Mouse (Mus musculus): ENCODE data around the gene Ubap2l. TPM values are rescaled to one million over a fixed set of nuclear protein-coding genes. Genes with fewer than 3 reads are reported as not detected.

Gene Ubap2l
- polyA plus RNA-seq, 1 experiment, result 89.7 TPM

DNA sequence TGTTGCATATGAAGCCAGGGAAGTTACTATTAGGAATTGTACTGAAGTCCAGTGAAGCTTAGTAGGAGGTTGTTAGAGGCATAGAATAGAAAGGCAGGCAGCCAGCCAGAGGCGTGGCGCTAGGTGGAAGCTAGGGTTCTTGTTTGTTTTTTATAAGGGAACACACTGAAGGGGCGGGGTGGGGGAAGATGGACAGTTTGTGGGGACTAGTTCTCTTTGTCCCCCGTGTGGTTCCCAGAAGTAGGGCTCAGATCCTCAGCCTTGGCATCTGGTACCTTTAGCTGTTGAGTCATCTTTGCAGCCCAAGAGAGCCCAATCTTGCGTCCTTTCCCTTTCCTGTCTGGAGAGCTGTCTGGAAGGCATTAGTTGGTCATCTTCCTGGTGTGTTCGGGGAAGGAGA is 32.9 kb upstream of the Ubap2l start:
- Histone ChIP-seq H3K4me3 (replicated peaks; ENCODE audit: control insufficient read depth, low read depth, low read length) (no peak overlapping the region), H3K27ac (ENCODE audit: control insufficient read depth, insufficient read depth, low read depth, low read length, poor library complexity) (no peak overlapping the region), H3K4me1 (ENCODE audit: control insufficient read depth, insufficient read depth, low read length) (peaks cover 9% of the 10 kb centered on the region)
- no peak for TF ChIP-seq CTCF (IDR thresholded peaks at IDR 0.05; ENCODE audit: control insufficient read depth, insufficient read depth, low read length)
- 17% methylated on average over 6 of the region's 6 CpGs for WGBS

DNA sequence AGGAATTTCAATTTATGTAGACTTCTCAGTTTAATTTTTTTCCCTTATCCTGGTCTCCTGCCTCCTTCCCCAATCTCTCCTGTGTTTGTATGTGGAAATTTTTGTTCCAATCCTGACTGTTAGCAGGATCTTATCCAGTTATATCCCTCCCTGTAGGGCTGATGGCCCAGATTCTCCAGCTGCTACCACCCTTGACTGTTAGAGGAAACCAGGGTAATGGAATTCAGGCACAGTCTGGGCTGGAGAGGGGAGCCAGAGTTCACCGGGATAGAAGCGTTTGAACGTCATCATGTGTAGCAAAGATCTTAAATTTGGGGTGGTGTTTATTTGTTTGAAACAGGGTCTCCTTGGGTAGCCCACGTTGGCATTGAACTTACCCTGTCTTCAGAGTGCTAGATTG is 32.4 kb upstream of the Ubap2l start:
- WGBS, result 59% methylated on average over 4 of the region's 4 CpGs
- peaks cover 9% of the 10 kb centered on the region for H3K4me1 ChIP-seq (ENCODE audit: control insufficient read depth, insufficient read depth, low read length)
- no peak for TF ChIP-seq POLR2A (IDR thresholded peaks at IDR 0.05; ENCODE audit: borderline replicate concordance, control insufficient read depth, low read depth, low read length)
- no peak for TF ChIP-seq CTCF (IDR thresholded peaks at IDR 0.05; ENCODE audit: control insufficient read depth, insufficient read depth, low read length)
- no peak overlapping the region for H3K4me3 ChIP-seq (replicated peaks; ENCODE audit: control insufficient read depth, low read depth, low read length)
- H3K27ac ChIP-seq (ENCODE audit: control insufficient read depth, insufficient read depth, low read depth, low read length, poor library complexity), result no peak overlapping the region

DNA sequence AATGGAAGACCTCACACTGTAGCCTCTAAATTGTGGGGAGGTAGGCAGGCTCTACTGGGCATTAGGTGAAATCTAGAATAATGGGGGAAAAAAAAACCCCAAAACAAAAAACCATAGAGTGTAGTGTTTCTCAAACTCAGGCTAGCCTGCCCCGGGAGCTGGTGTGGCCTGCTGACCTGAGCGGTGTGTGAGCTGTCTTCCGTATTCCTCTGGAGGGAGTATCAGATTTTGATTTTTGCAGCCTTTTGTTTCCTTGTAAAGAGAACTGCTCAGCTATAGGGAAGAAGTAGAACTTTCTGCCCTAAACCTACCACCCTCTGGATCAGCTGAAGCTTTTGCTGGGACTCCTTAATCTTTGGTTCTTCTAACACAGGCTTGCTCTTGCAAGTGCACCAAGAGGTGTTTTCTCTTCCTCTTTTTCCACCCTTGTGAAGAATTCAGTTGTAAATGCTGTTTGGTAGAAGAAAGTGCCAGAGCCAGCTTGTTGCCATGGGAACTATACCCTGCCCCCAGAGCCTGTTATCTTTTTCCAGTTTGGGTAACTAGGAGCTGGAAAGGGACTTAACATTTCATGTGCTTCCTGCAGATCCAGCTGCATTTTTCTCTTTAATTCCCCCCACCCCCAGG is 31.4 kb upstream of the Ubap2l start:
- TF ChIP-seq POLR2A (IDR thresholded peaks at IDR 0.05; ENCODE audit: borderline replicate concordance, control insufficient read depth, low read depth, low read length) (no peak), CTCF (IDR thresholded peaks at IDR 0.05; ENCODE audit: control insufficient read depth, insufficient read depth, low read length) (no peak)
- WGBS, result 5% methylated on average over 3 of the region's 3 CpGs
- H3K4me1 ChIP-seq (ENCODE audit: control insufficient read depth, insufficient read depth, low read length), result peaks cover 9% of the 10 kb centered on the region
- no peak overlapping the region for H3K4me3 ChIP-seq (replicated peaks; ENCODE audit: control insufficient read depth, low read depth, low read length)
- no peak overlapping the region; the same call in 1 of the 2 replicates for H3K27ac ChIP-seq (ENCODE audit: control insufficient read depth, insufficient read depth, low read depth, low read length, poor library complexity)

DNA sequence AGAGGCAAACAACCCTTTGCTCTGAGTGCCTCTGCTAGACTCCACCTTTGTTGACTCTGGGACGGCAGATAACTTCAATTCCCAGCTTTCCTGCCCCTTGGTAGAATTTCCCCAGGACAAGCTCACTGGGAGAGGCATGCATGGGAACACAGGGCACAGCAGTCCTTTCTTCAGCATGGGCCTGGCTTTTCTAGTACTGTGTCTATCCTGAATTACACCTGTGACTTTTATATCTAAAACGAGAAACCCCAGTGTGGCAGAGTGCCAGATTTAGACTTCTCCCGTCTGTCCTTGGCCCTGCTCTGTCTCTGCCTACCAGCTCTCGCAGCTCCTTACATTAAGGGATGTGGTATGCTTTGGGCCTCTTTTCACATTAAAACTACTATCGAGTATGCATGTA is 30.6 kb upstream of the Ubap2l start:
- Histone ChIP-seq H3K27ac (ENCODE audit: control insufficient read depth, insufficient read depth, low read depth, low read length, poor library complexity) (peak overlapping the region; percentile 38; the same call in 1 of the 2 replicates), H3K4me1 (ENCODE audit: control insufficient read depth, insufficient read depth, low read length) (peaks cover 9% of the 10 kb centered on the region), H3K4me3 (replicated peaks; ENCODE audit: control insufficient read depth, low read depth, low read length) (peak overlapping the region; percentile 1)
- WGBS, result 10% methylated on average over 5 of the region's 5 CpGs
- TF ChIP-seq POLR2A (IDR thresholded peaks at IDR 0.05; ENCODE audit: borderline replicate concordance, control insufficient read depth, low read depth, low read length) (no peak), CTCF (IDR thresholded peaks at IDR 0.05; ENCODE audit: control insufficient read depth, insufficient read depth, low read length) (no peak)

DNA sequence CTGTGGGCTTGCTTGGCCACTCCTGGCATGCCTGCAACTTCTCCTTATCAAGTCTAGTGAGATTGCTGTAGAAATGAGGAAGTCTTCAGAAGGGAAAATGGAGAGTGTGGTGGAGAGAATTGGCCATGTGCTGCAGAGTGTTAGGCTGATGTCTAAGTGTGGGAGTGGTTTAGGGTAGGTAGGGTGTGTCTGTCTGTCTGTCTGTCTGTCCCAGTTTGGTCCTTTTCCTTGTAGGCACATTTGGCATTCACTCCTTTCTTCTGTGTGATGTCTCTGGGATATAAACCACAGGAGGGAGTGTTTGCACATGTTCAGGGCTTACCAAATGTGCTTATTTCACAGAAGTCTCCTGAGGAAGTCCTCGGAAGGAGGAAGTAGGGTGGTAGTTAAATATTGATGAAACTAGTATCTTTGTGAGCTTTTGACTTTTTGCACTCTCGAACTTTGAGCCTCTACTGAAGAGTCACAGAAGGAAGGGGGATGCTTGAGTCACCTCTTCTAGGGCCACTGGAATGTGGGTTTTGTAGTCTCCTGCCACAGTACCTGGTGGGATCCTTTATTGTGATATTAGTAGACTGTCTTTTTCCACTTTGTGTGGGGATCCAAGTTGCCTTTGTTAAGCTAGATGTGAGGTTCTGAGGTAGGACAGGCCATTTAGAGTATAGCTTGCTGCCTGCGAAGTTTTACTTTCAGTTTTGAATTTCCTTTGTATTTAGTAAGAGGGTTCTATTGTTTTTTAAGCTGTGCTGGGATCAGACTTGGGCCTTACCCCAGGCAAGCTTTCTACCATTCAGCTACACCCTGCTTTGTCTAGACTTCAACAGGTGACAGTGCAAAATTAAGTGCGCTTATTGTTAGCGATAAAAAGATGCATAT is 29.2 kb upstream of the Ubap2l start:
- peak overlapping the region; percentile 74; the same call in 1 of the 2 replicates for H3K27ac ChIP-seq (ENCODE audit: control insufficient read depth, insufficient read depth, low read depth, low read length, poor library complexity)
- peaks cover 9% of the 10 kb centered on the region for H3K4me1 ChIP-seq (ENCODE audit: control insufficient read depth, insufficient read depth, low read length)
- 7% methylated on average over 5 of the region's 5 CpGs for WGBS
- peak overlapping the region; percentile 63 for H3K4me3 ChIP-seq (replicated peaks; ENCODE audit: control insufficient read depth, low read depth, low read length)
- TF ChIP-seq CTCF (IDR thresholded peaks at IDR 0.05; ENCODE audit: control insufficient read depth, insufficient read depth, low read length), result no peak
- no peak for TF ChIP-seq POLR2A (IDR thresholded peaks at IDR 0.05; ENCODE audit: borderline replicate concordance, control insufficient read depth, low read depth, low read length)

DNA sequence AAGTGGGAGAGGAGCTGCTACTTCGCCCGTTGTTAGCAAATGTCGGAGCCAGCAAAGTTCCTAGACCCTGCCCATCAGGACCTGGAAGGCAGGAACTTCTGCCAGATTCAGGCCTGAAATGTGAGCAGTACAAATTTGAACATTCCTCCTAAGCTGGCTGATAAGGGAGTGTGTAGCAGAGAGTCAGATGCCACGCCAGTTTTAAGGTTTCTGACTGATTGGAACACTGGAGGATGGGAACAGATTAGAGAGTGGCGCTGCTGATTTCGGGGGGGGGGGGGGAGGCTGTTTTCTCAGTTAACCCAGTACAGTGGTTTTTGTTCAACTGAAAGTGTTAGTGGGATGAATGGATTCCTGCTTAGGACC is 28.1 kb upstream of the Ubap2l start:
- Histone ChIP-seq H3K27ac (ENCODE audit: control insufficient read depth, insufficient read depth, low read depth, low read length, poor library complexity) (peak overlapping the region; percentile 95), H3K4me1 (ENCODE audit: control insufficient read depth, insufficient read depth, low read length) (peaks cover 8% of the 10 kb centered on the region), H3K4me3 (replicated peaks; ENCODE audit: control insufficient read depth, low read depth, low read length) (peak overlapping the region; percentile 93)
- WGBS, result 0% methylated on average over 6 of the region's 6 CpGs
- TF ChIP-seq CTCF (IDR thresholded peaks at IDR 0.05; ENCODE audit: control insufficient read depth, insufficient read depth, low read length) (no peak), POLR2A (IDR thresholded peaks at IDR 0.05; ENCODE audit: borderline replicate concordance, control insufficient read depth, low read depth, low read length) (no peak)

DNA sequence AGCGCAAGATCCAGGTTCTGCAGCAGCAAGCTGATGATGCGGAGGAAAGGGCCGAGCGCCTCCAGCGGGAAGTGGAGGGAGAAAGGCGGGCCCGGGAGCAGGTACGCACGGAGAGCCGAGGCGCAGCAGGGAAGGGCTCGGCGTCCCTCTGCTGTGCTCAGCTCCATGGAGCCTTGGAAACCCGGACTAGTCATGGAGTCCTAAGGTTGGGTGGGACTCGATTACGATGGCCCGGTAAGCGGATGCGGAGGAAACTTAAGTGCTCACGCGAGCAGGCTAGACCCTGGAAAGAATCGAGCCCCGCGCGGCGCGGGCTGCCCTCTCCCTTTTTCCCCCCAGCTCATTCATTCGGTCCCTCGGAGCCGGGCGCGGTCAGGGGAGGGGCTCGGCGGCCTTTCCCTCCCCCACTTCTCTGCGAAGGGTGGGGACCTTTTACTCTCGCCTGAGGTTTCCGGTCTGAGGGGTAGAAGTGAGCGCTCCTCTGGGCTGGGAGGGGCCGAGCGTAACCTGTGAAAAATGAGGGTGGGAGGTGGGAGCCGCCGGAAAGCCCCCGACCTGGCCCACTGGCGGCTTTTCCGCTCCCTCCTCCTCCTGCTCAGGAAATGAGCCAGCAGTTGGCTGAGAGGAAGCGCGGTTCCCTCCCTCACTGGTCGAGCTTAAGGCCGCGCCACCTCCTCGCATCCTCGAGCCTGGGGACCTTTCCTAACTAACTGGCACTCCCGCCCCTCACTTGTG is 27.5 kb upstream of the Ubap2l start:
- Histone ChIP-seq H3K4me1 (ENCODE audit: control insufficient read depth, insufficient read depth, low read length) (peaks cover 8% of the 10 kb centered on the region), H3K27ac (ENCODE audit: control insufficient read depth, insufficient read depth, low read depth, low read length, poor library complexity) (peak overlapping the region; percentile 95), H3K4me3 (replicated peaks; ENCODE audit: control insufficient read depth, low read depth, low read length) (peak overlapping the region; percentile 93)
- under 1% methylated on average over 53 of the region's 53 CpGs for WGBS
- TF ChIP-seq CTCF (IDR thresholded peaks at IDR 0.05; ENCODE audit: control insufficient read depth, insufficient read depth, low read length) (0 out of 2 replicates have a peak, but pooled peaks have one; percentile 3), POLR2A (IDR thresholded peaks at IDR 0.05; ENCODE audit: borderline replicate concordance, control insufficient read depth, low read depth, low read length) (peak; percentile 51; the same call in 1 of the 2 replicates)
